Mouse (Mus musculus): ENCODE measurements around the gene Mdm2. TPM values are rescaled to one million over a fixed set of nuclear protein-coding genes. Genes with fewer than 3 reads are reported as not detected.
A peak's percentile ranks its signal among the peaks of the same experiment; 100 is the strongest.

The Mdm2 gene
- total RNA-seq, 4 experiments from 2014 or later, result 47.6 to 55.1 (median 50.9) TPM

GRCm38 (mm10) chr10:117643711-117644428 is 66.7 kb downstream of the Mdm2 start:
- no peak for DNase-seq (ENCODE audit: low spot score)

GRCm38 (mm10) chr10:117643302-117643701 is 67.3 kb downstream of the Mdm2 start:
- no peak for DNase-seq (ENCODE audit: low spot score)

DNA sequence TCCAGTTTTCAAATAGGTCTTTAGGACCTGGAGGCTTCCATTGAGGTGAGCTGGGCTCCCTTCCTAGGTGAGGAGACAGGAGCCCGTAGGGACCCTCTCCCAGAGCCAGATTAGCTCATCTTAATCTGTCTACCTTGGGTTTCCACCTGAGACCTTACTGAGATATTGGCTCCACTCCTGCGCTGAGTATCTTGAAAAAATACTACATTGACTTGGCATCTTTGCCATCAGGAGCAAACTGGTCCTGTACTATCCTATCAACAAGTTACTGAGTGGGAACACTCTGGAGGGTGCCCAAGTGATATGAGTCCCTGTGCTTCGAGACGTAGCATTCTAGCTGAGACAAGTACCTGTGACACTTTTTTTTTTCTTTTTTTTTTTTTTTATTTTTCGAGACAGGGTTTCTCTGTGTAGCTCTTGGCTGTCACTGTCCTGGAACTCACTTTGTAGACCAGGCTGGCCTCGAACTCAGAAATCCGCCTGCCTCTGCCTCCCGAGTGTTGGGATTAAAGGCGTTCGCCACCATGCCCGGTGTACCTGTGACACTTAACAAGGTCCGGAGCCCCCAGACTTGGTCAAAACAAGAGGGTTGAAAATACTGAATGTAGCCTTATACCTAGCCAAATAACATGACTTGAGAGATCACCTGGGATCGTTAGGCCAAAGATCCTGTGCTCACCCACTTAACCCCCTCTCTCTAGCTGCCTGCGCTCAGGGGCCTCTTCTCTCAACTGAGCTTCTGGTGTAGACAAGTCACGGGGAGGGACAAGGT is 67.9 kb downstream of the Mdm2 start:
- DNase-seq (ENCODE audit: low spot score), result no peak

GRCm38 (mm10) chr10:117642201-117642450 is 68.4 kb downstream of the Mdm2 start:
- DNase-seq (ENCODE audit: low spot score), result peak; percentile 71

DNA sequence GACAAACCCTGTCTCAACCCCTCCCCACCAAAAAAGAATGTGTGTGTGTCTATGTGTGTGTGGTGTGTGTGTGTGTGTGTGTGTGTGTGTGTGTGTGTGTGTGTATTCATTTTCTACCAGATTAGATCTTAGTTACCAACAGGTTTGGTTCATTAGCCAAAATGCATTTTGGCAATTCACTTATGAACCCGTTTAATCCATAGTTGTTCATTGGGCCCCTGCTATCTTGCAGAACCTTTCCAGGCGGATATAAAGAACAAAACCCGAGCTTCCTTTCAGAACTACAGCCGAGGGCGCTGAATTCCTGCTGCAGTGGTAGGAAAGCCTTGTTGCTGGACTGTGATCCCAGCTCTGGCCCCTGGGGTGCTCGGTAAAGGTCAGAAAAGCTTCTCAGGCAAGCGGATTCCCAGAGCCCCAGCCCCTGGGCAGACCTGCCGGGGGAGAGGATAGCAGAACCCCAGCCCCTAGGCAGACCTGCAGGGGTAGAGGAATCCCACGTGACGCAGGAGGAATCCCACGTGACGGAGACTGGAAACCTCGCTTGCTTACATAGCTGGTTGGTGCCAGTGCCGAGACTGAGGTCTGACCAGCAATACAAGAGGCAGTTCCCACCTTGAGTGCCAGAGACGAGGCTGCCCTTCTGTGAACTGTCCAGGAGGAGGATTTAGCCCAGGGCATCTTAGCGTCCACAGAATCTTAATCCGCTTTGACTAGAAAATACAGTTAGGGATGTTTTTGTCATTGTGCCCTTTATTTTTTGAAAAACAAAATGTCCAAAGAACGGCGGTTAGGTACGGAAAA is 69.0 kb downstream of the Mdm2 start:
- DNase-seq (ENCODE audit: low spot score), result peak; percentile 31

GRCm38 (mm10) chr10:117640595-117641078 is 69.9 kb downstream of the Mdm2 start:
- DNase-seq (ENCODE audit: low spot score), result no peak

DNA sequence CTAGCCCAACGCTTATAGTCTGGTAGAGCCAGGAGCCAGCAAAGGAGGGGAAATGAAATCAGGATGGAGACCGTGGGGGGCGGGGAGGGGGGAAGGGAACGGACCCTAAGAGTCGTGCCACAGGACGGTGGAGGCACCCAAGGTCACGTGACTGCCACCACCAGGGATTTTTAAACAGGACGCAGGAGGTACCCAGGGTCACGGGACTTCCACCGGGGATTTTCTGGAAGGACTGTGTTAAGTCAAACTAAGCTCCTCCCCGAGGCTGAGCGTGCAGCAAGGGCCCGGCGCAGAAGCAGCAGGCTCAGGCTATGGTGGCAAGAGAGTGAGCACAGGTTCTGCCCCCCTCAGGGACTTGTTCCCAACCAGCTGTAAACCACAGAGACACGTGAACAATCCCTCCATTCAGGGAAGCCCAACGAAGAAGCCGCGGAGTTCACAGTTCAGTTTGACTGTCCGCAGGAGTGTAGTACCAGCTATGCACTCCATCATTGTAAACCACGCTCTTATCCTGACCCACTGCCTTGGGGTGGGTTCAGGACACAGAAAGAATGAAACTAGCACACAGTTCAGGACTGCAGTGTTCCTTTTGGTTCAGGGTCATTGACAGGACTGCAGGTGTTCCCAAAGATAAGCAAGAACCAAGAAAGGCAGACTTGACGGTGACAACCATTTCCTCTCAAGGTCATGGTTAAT is 70.5 kb downstream of the Mdm2 start:
- DNase-seq (ENCODE audit: low spot score), result no peak

DNA sequence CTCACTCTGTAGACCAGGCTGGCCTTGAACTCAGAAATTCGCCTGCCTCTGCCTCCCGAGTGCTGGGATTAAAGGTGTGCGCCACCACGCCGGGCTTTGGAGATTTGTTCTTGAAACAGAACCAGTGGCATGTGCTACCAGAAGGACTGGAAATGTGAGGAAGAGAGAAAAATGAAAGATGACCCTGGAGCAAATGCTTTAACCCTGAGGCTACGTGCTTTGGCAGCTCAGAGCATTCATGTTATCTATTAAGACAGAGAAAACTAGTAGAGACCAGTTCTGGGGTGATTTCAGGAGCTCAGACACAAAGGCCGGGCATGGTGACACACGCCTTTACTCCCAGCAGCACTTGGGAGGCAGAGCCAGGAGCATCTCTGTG is 71.3 kb downstream of the Mdm2 start:
- no peak for DNase-seq (ENCODE audit: low spot score)

Other genes starting within 250 kb of the Mdm2 start
- gene Cpm, start 81.3 kb downstream of the Mdm2 start, total RNA-seq (2022), result 1 to 10 TPM; 2.8 to 3.8 (median 3.4) TPM
- 1 to 10 TPM; 7.7 to 9.3 (median 7.8) TPM for gene Slc35e3, start 35.6 kb upstream of the Mdm2 start, total RNA-seq (2022)
- 1 to 10 TPM; 7.0 to 8.4 (median 7.8) TPM for gene Nup107, start 81.9 kb upstream of the Mdm2 start, total RNA-seq (2022)
- gene Rap1b, start 135.3 kb upstream of the Mdm2 start, total RNA-seq (2022), result 10 to 100 TPM; 38.8 to 47.5 (median 44.8) TPM

Measured in heart, adult 8-10 months (tissue).